Mouse (Mus musculus): ENCODE measurements around the gene Ppm1k. TPM values are rescaled to one million over a fixed set of nuclear protein-coding genes. Genes with fewer than 3 reads are reported as not detected.
"Not testable (repeated sequence)": the region's sequence is repeated elsewhere in the genome, so short reads cannot be mapped to it uniquely, and the experiment has no call there.

Ppm1k gene
- polyA plus RNA-seq, 1 experiment = 1.1 TPM

- DNase-seq (ENCODE audit: low read depth, low spot score) = no peak
Measured at GRCm38 (mm10) chr6:57534231-57534610, 1.0 kb downstream of the Ppm1k start.

GRCm38 (mm10) chr6:57533410-57533809 lies 1.9 kb downstream of the Ppm1k start:
- DNase-seq (ENCODE audit: low read depth, low spot score) = no peak
- whole genome bisulfite sequencing = 17% methylated on average over 2 of the region's 2 CpGs

More at GRCm38 (mm10) chr6:57534231-57534610, 1.0 kb downstream of the Ppm1k start:
- 4% methylated on average over 8 of the region's 8 CpGs for WGBS

GRCm38 (mm10) chr6:57532022-57532421 lies 3.2 kb downstream of the Ppm1k start:
- DNase-seq (ENCODE audit: low read depth, low spot score) = no peak
- WGBS = 85% methylated on average over 1 of the region's 1 CpGs

GRCm38 (mm10) chr6:57531441-57531840 lies 3.8 kb downstream of the Ppm1k start:
- DNase-seq (ENCODE audit: low read depth, low spot score) = no peak
- 76% methylated on average over 1 of the region's 1 CpGs for WGBS

GRCm38 (mm10) chr6:57531011-57531410 lies 4.3 kb downstream of the Ppm1k start:
- DNase-seq (ENCODE audit: low read depth, low spot score) = no peak
- whole genome bisulfite sequencing = 73% methylated on average over 4 of the region's 4 CpGs

GRCm38 (mm10) chr6:57529336-57529845 lies 5.9 kb downstream of the Ppm1k start:
- DNase-seq (ENCODE audit: low read depth, low spot score) = no peak
- 93% methylated on average over 1 of the region's 1 CpGs for WGBS

- no peak for DNase-seq (ENCODE audit: low read depth, low spot score)
- WGBS = 84% methylated on average over 2 of the region's 2 CpGs
Measured at GRCm38 (mm10) chr6:57526933-57527332, 8.3 kb downstream of the Ppm1k start.

GRCm38 (mm10) chr6:57524742-57525141 lies 10.5 kb downstream of the Ppm1k start:
- WGBS = 96% methylated on average over 10 of the region's 10 CpGs
- DNase-seq (ENCODE audit: low read depth, low spot score) = no peak

- WGBS = 88% methylated on average over 10 of the region's 10 CpGs
- DNase-seq (ENCODE audit: low read depth, low spot score) = no peak
Measured at GRCm38 (mm10) chr6:57520749-57521652, 14.3 kb downstream of the Ppm1k start.

GRCm38 (mm10) chr6:57514035-57514374 lies 21.3 kb downstream of the Ppm1k start:
- DNase-seq (ENCODE audit: low read depth, low spot score) = no peak
- 33% methylated on average over 4 of the region's 4 CpGs for WGBS

- WGBS = 59% methylated on average over 7 of the region's 7 CpGs
- no peak for DNase-seq (ENCODE audit: low read depth, low spot score)
Measured at GRCm38 (mm10) chr6:57513351-57514034, 21.8 kb downstream of the Ppm1k start.

- DNase-seq (ENCODE audit: low read depth, low spot score) = no peak
- WGBS = 87% methylated on average over 5 of the region's 5 CpGs
Measured at GRCm38 (mm10) chr6:57511899-57512298, 23.4 kb downstream of the Ppm1k start.

GRCm38 (mm10) chr6:57503662-57504379 lies 31.4 kb downstream of the Ppm1k start:
- 55% methylated on average over 3 of the region's 3 CpGs for WGBS
- no peak for DNase-seq (ENCODE audit: low read depth, low spot score)

- 40% methylated on average over 2 of the region's 2 CpGs for WGBS
Measured at GRCm38 (mm10) chr6:57499209-57499608, 36.1 kb downstream of the Ppm1k start.

GRCm38 (mm10) chr6:57468161-57468560 lies 67.1 kb downstream of the Ppm1k start:
- DNase-seq (ENCODE audit: low read depth, low spot score) = not testable (repeated sequence)
- 24% methylated on average over 3 of the region's 3 CpGs for WGBS

More at GRCm38 (mm10) chr6:57499209-57499608, 36.1 kb downstream of the Ppm1k start:
- no peak for DNase-seq (ENCODE audit: low read depth, low spot score)

Other genes starting within 250 kb of the Ppm1k start
- not detected in 2 replicates for gene Vmn1r16, start 206.0 kb downstream of the Ppm1k start, polyA plus RNA-seq (2012; rRNA removed)
- not detected in 2 replicates for gene Vmn1r17, start 171.7 kb downstream of the Ppm1k start, polyA plus RNA-seq (2012; rRNA removed)
- gene Vmn1r18, start 139.7 kb downstream of the Ppm1k start, polyA plus RNA-seq (2012; rRNA removed) = not detected in 2 replicates
- not detected in 2 replicates for gene Vmn1r19, start 131.7 kb downstream of the Ppm1k start, polyA plus RNA-seq (2012; rRNA removed)
- gene Vmn1r20, start 106.5 kb downstream of the Ppm1k start, polyA plus RNA-seq (2012; rRNA removed) = not detected in 2 replicates
- gene Herc6, start 45.5 kb upstream of the Ppm1k start, polyA plus RNA-seq (2012; rRNA removed) = 5.6 and 17.1 TPM in 2 replicates
- gene Pyurf, start 156.6 kb upstream of the Ppm1k start, polyA plus RNA-seq (2012; rRNA removed) = 12.9 and 13.1 TPM in 2 replicates
- gene Lancl2, start 167.1 kb upstream of the Ppm1k start, polyA plus RNA-seq (2012; rRNA removed) = 4.0 and 4.4 TPM in 2 replicates

All from large intestine, adult 2 months (tissue).